Mouse (Mus musculus): ENCODE results near the gene Gtf3c3. TPM values are rescaled to one million over a fixed set of nuclear protein-coding genes. Genes with fewer than 3 reads are reported as not detected.
A peak's percentile ranks its signal among the peaks of the same experiment; 100 is the strongest.

Gene Gtf3c3
- total RNA-seq (2021): 10 to 100 TPM; 11.3 to 14.8 TPM
- long read RNA-seq, experiment 1, full-length matches to known transcripts: 3 of 4 reads
- long read RNA-seq, experiment 1, partial matches to known transcripts: 0 of 4 reads
- long read RNA-seq, experiment 1, other reads (novel, unspliced or antisense): 1 of 4 reads
- long read RNA-seq, experiment 2, full-length matches to known transcripts: 2 of 3 reads
- long read RNA-seq, experiment 2, partial matches to known transcripts: 1 of 3 reads
- long read RNA-seq, experiment 2, other reads (novel, unspliced or antisense): 0 of 3 reads

DNA sequence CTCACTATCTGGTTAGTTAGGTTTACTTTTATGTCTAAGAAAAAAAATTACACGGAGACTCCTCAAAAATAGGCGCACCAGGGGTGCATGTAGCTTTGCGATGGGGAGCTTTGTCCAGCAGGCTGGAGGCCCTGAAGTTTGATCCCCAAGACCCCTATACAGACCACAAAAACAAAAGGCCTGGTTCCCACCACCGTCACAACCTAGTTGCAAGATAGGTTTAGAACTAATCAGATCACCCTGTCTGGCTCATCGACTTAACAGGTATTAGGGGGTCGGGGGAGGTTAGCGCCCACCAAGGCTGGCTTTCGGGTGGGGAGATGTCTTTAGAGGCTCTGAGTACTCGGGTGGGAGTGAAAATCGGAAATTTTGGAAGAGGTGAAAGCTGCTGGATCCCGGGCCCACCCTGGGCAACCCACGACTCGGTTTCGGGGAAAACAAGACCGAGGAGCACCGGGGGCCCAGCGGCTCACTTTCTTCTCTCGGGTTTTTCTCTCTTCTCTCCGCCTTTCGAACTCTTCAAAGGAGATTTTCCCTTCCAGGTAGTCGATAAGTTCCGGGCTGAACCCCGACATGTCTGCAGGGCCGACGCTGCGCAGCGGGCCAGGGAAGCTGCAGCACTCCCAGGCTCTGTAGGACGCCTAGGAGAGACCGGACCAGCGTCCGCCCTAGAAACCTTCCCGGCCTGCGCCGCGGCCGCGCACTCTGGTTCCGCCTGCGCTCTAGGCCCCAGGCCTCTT lies at the start of gene Gtf3c3:
Gene Gtf3c3 (minus strand): TSS at position 632 of the 740 bp plus-strand sequence.
- peak; percentile 77 to 87 for DNase-seq

DNA sequence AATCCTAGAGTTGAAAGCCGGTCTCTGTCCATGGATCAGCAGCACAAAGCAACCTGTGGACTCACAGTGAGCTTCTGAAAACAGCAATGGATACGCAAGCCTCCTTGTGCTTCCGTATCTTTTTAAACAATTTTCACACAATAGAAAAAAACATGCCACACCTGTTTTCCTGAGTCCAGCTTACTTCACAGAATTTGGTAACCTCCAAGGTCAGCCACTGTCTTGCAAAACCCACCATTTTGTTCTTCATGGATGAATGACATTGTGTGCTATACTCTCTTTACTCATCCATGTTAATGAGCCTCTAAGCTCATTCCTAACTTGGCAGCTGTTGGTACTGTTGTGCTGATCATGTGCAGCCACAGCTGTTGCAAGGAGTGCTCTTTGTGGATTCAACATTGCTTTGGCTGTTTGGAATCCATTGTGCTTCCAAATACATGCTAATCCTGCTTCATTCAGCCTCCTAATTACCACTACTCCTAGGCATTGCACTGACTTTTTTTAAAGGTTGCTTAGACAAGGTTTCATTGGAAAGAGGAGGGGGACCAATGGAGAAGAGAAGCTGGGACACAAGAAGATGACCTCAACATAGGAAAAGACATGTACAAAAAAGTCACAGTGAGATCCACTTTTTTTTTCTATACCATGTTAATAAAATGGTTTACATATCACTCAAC lies 46.1 kb upstream of the Gtf3c3 start:
- DNase-seq: no peak

DNA sequence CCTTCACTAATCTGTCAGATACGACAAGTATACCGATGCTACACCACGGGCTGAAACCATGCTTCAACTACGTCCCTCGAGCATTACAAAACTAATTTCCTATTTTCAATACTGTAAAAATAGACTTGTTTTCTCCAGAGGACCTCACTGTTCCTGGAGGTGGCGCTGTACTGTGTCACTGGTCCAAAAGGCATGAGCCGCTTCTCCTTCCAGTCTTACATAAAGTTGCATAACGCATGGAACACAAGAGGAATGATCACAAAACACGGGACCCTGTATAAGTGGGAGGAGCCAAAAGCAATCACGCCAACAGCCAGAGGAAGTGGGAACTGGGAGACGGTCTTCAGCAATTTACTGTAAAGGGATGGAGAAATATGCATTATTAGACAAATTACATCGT lies 41.7 kb upstream of the Gtf3c3 start:
- DNase-seq: no peak

DNA sequence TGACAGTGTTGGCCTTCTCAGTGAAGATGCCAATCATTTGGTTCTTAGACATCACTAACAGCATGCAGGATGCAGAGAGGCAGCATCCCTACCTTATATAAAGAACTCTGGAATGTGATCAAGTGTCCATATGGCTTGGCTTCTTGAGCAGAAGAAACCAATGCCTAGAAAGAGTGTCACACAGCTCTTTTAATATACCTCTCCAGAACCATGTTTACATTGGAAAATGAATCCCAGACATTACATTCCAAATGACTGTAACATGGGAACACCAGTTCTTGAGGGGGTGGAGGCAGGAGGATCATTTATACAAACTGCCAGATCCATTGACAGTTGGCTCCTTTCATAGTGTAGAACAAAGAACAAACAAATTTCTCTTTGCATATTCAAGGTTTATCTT lies 29.9 kb upstream of the Gtf3c3 start:
- DNase-seq: no peak

DNA sequence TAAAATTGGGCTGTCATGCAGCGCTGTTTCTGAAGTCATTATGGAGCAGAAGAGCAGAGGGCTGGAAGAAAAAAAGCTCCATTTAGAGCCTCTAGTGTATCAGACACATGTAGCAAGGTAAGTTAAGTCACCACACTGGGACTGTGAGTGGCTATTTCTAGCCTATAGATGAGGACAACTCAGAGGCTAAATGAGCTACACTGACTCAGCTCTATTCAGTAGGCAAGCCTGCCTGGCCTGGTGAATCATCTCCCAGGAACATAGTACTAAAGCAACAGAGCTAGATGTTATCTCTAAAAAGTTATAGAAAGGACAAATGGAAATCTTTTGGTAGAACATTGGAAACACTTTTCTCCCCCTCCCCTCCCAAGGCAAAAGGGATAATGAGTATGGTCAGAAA lies 28.6 kb upstream of the Gtf3c3 start:
- no peak for DNase-seq

DNA sequence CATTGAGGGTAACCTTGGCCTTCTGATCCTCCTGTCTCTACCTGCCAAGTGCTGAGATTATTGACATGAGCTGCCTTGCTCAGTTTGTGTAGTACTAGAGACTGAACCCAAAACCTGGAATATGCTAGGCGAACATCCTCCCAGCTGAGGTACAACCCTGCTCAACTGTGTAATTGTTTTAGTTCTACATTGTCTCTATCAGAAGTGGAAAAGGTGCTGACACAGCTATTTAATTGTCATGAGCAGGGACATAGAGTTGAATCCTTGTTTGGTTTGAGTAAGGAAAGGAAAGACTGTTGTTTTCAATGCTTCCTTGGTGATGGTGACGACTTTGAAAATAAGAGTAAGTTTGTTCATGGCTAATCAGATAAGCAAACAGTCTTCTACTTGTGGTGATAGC lies 13.3 kb upstream of the Gtf3c3 start:
- no peak for DNase-seq

DNA sequence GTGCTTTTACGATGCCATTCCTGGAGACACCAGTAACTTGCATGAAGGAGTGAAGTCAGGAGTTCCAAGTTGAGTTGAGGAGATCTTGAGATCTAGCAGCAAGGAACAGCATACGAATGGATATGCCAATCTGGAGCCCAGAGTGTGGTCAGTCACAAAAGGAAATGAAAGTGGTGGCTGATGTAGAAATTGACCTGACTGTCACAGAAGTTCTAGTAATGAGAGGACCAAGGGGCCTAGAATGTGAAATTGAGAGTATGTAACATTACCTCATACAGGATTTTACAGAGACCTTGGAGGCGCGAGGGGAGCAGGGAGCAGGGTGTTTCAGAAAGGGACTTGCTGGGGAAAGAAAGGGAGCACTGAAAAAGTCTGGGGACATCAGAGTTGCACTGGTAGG lies 10.1 kb upstream of the Gtf3c3 start:
- DNase-seq: no peak

DNA sequence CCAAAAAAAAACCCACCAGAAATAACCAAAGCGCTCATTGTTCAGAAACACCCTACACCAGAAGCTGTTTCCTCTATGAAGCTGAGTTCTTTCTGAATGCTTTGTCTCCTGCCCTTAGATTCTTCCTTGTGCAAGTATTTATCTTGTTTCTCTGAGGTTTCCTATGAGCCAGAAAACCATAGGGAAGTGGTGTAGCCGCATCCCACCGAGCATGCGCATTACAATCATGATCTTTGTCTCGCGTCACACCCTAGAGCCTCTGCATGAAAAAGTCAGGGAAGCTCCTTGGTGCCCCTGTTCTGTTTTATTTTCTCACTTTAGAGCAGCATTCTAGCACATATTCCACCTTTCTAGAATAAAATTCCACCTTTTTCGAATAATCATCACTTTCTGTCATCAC lies 4.9 kb upstream of the Gtf3c3 start:
- peak in 1 of 2 experiments; percentile 3 for DNase-seq

DNA sequence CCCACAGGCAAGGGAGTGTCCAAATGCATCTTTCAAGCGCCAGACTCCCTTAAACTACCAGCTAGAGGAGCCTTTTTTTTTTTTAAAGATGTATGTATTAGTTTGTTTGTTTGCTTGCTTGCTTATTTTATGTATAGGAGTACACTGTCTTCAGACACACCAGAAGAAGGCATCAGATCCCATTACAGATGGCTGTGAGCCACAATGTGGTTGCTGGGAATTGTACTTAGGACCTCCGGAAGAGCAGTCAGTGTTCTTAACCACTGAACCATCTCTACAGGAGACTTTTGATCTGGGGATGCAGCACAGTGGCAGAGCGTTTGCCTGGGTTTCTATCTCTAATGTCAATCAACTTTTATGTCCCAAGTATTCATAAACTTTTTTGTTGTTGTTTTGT lies 307 bp upstream of the Gtf3c3 start:
- DNase-seq: no peak

DNA sequence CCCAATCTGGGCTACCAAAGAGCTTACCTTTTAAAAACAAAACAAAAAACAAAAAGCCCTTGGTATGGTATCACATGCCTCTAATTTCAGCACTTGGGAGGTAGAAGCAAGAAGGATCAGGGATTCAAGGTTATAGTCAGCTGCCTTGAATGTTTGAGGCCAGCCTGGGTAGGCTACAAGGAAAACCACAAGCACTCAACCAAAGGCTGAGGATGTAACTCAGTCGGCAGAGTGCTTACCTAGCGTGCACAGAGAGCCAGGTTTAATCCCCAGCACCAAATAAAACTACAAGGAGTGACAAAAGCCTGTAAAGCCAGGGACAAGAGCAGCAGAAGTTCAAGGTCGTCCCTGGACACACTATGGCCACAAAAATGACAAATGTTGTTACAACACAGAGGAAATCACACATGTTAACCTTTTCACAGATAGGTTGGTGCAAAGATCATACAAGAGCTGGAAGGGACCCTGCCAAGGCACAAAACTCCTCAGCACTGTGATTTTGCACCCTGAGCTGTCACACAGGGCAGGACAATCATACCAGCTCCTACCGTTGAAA lies 16.5 kb downstream of the Gtf3c3 start:
- no peak for DNase-seq

DNA sequence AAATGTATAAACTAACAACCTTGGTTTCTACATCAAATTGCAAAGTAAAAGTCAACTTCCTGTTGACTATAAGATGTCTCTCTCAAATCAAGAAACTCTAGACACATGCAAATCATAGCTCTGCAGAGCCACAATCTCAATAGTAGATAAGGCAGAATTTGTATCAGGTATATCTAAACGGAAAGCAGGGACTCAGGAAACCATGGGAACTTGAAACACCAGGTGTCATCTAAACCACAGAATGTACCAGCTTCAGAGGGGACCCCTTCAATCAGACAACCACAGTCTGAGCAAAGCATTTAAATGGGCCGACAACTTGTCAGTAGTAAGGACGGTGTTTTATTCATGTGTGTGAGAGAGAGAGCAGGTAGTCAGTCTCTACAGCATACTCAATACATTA lies 17.1 kb downstream of the Gtf3c3 start:
- no peak for DNase-seq

DNA sequence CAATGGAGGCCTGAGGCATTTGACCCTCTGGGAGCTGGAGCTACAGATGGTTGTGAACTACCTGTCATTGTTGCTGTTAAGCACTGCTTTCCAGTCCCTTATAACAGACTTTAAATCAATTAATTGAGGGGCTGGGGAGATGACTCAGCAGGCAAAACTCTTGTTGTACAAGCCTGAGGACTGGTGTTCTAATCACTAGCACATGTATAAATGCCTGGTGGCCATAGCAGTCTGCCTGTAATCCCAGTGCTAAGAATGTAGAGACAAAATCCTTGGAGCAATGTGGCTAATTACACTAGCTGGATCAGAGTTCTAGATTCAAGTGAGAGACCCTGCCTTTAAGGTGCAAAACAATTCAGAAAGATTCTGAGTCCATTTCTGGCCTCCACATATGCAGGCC lies 36.0 kb downstream of the Gtf3c3 start:
- DNase-seq: no peak

DNA sequence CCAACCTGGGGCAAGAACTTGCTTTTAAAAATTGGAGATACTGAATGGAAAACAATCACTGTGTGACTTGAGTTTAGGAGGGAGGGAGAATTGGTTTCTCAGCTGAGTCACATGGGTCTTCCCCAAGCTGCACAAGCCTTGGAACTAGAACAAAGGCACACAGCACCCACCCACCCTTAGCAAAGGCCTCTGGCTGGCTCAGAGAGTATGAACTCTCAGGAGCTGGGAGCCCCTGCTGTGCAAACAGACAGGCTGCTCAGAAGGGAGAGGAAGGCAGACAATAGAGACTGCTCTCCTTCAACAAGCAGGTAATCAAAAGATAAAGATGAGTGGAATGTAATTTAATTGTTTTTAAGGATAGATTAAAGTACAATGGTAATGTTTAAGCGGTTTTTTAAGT lies 54.5 kb downstream of the Gtf3c3 start:
- no peak for DNase-seq

DNA sequence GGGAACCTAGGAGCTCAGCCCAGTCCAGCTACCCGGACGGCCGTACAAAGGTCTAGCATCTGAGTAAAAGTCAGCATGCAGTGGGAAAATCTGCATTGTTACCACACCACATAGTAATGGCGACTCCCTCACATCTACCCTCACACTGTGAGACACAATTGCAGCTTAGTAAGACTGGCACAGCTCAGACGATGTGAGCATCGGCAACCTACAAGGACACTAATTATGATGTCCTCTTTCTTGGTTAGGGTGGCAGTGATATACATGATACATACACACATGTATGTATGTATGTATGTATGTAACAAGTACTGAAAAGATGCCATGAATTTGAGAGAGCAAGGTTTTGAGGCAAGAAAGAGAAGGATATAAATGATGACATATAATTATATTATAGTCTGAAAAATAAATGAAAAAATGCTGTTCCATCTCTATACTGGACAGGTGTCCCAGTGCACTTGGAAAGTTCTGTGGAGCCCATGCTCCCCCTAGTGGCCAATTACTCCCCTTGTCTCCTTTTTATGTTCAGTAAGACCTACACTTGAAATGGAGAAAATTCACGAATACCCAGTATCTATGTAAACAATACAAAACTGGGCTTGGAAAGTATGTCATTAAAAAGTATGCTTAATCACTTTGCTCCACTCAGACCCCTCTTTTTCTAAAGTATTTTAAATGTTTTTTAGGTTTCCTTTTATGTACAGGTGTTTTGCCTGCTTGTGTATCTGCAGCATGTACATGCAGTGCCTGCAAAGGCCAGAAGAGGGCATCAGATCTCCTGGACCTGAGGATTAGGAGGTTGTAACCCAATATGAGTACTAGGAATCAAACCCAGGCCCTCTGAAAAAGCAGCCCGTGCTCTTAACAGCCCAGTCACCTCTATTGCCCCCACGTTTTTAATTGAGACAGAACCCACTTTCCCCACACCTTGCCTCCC lies 57.5 kb downstream of the Gtf3c3 start:
- peak; percentile 47 to 77 for DNase-seq

DNA sequence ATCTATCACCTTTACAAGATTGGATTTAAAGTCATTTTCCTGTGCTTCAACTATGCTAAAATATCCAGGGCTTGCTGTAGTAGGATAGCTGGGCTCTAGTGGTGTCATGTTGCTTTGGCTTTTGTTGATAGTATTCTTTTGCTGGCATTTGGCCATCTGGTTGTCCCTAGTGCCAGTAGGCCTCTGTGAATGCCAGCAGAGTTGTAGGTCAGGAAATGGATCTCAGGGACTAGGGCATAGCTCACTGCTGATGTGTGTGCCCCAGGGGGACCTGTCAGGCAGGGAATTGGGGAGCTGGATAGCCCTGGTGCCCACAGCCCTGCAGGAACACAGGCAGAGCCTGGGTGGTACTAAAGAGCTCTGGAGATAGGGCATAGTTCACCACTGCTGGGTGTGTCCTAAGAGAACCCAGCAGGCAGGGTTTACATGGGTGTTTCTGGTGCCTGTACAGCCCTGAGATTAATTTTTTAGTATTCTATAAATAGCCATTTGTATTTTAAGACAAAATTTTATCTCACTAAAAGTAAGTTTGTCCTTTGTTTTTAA lies 61.2 kb downstream of the Gtf3c3 start:
- peak; percentile 53 to 58 for DNase-seq

DNA sequence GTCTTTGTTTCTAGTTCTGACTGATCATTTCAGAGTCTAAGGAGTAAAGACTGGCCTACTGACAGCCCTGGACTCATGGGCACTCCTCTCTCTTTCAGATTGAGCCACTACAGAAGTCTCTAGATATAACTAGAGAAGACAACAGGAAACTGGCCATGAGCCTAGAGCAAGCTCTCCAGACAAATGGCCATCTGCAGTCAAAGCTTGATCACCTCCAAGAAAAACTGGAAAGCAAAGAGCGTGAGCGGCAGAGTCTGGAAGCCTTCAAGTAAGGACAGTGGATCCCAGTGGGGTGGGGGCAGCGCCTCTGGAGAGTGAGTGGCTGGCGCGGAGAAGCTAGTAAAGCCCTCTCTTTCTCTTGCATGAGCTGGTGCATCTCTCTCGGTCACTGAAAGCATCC lies 82.2 kb downstream of the Gtf3c3 start:
- DNase-seq: peak; percentile 4 to 12

DNA sequence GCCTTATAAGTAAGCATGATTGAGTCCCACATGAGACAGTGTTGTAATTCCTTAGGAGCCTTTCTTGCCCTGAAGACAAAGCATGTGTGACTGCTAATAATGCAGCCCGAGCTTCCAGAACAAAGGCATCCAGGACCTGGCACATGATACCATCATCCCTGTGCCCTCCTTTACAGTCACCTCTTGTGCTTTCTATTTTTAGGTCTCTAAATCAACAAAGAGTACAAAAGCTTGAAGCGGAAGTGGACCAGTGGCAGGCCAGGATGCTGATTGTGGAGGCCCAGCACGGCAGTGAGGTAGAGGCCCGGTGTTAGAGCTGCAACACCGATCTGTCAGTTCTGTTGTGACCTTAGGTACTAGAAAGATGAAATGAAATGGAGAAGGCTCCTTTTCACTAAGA lies 83.3 kb downstream of the Gtf3c3 start:
- peak; percentile 34 to 54 for DNase-seq

DNA sequence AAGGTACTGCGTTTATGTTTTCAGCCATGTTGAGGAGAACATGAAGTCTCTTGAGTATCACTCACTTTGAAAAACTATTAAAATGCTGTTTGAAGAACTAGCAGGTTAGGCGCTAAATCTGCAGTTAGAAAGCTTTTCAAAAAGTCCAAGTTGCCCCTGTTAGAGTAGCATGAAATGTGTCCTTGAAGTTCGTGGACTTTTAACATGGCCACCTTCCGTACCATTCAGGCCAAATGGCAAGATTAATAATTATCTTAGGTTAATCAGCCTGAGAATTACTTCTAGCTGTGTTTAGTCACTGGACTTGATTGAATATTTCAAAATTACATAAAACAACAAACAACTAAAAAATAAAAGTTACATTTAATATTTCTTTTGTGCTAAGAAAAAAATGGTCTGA lies 84.0 kb downstream of the Gtf3c3 start:
- no peak for DNase-seq
